Mouse (Mus musculus): ENCODE results near the gene Oprd1. TPM values are rescaled to one million over a fixed set of nuclear protein-coding genes. Genes with fewer than 3 reads are reported as not detected.

The Oprd1 gene
- polyA plus RNA-seq, 1 experiment from 2014 or later, result not detected

- no peak for ATAC-seq
- H3K4me2 ChIP-seq (ENCODE audit: low read depth, low read length), result peak overlapping the region; percentile 36; the same call in 1 of the 2 replicates
- WGBS (ENCODE audit: insufficient replicate concordance), result 80% methylated on average over 5 of the region's 5 CpGs
- no peaks in the 10 kb centered on the region for H3K27me3 ChIP-seq (ENCODE audit: insufficient read depth, low read length)
- H3K4me3 ChIP-seq (ENCODE audit: low read depth, low read length), result no peak overlapping the region
- 0 out of 2 replicates have a peak overlapping the region, but pooled peaks have one; percentile 17 for H3K9ac ChIP-seq (replicated peaks)
- no peak for DNase-seq
- no peaks in the 10 kb centered on the region for H3K9me3 ChIP-seq (ENCODE audit: low read length)
- peak overlapping the region; percentile 90 for H3K27ac ChIP-seq (ENCODE audit: low read depth)
- TF ChIP-seq CTCF (IDR thresholded peaks at IDR 0.05; ENCODE audit: low read depth), result no peak
- TF ChIP-seq EP300 (IDR thresholded peaks at IDR 0.05; ENCODE audit: low read depth), result no peak
- peaks cover 87% of the 10 kb centered on the region for H3K4me1 ChIP-seq (ENCODE audit: insufficient read depth)
- peaks cover 66% of the 10 kb centered on the region for H3K36me3 ChIP-seq (replicated peaks; ENCODE audit: insufficient read depth, low read length)
These were observed 79.7 kb downstream of the Oprd1 start for GRCm38 (mm10) chr4:132064550-132064949.

DNA sequence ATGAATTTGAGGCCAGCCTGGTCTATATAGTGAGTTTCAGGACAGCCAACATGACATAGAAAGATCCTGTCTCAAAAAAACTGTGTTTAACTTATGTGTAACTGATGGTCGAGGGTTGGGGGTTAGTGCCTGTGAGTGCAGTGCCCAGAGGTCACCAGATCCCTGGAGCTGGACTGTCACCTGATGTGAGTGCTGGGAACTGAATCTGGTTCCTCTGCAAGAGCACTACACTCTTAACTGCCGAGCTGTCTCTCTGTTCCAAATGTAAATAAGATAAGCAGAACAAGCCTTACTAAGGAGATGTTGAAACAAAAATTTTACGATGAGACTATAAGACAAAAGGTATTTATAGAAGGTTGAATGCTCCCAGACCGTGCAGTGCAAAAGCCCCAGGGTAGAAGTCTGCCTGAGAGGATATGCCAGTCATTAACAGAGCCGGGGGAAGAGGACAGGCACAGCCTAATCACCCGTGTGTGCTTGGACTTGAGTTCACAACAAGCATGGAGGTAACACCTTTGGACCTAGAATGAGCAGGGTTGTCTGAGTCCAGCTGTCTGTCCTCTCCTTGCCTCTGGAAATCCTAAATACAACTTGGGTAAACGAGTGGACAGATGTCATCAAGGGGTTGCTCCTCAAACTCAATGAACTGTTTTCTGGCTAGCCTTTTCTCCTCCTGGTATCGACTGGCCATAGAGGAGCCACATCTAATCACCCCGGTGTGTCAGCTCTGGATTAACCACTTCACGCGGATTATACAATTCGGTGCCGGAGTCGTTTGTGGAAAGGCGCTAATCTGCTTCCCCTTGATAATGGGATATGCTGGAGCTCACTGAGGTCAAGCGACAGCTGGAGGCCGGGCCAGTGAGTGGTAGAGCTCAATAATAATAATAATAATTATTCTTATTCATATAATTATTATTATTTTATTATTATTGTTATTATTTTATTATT, 81.1 kb downstream of the Oprd1 start:
- Histone ChIP-seq H3K4me2 (ENCODE audit: low read depth, low read length) (peak overlapping the region; percentile 36; the same call in 1 of the 2 replicates), H3K27me3 (ENCODE audit: insufficient read depth, low read length) (no peaks in the 10 kb centered on the region), H3K27ac (ENCODE audit: low read depth) (peak overlapping the region; percentile 97), H3K36me3 (replicated peaks; ENCODE audit: insufficient read depth, low read length) (peaks cover 62% of the 10 kb centered on the region), H3K9me3 (ENCODE audit: low read length) (no peaks in the 10 kb centered on the region), H3K9ac (replicated peaks) (peak overlapping the region; percentile 32; the same call in 1 of the 2 replicates), H3K4me1 (ENCODE audit: insufficient read depth) (peaks cover 90% of the 10 kb centered on the region), H3K4me3 (ENCODE audit: low read depth, low read length) (no peak overlapping the region)
- ATAC-seq (no peak), DNase-seq (no peak)
- TF ChIP-seq EP300 (IDR thresholded peaks at IDR 0.05; ENCODE audit: low read depth), result no peak
- no peak for TF ChIP-seq CTCF (IDR thresholded peaks at IDR 0.05; ENCODE audit: low read depth)
- 53% methylated on average over 17 of the region's 17 CpGs for WGBS (ENCODE audit: insufficient replicate concordance)

- peak overlapping the region; percentile 32 for H3K9ac ChIP-seq (replicated peaks)
These were observed 82.0 kb downstream of the Oprd1 start for GRCm38 (mm10) chr4:132062289-132062688.

More at GRCm38 (mm10) chr4:132062289-132062688, 82.0 kb downstream of the Oprd1 start:
- no peaks in the 10 kb centered on the region for H3K27me3 ChIP-seq (ENCODE audit: insufficient read depth, low read length)
- H3K4me2 ChIP-seq (ENCODE audit: low read depth, low read length), result peak overlapping the region; percentile 36
- no peak for DNase-seq
- no peak overlapping the region for H3K4me3 ChIP-seq (ENCODE audit: low read depth, low read length)
- peaks cover 89% of the 10 kb centered on the region for H3K4me1 ChIP-seq (ENCODE audit: insufficient read depth)
- TF ChIP-seq EP300 (IDR thresholded peaks at IDR 0.05; ENCODE audit: low read depth) (no peak), CTCF (IDR thresholded peaks at IDR 0.05; ENCODE audit: low read depth) (no peak)
- H3K9me3 ChIP-seq (ENCODE audit: low read length), result no peaks in the 10 kb centered on the region
- peak overlapping the region; percentile 97 for H3K27ac ChIP-seq (ENCODE audit: low read depth)
- 72% methylated on average over 8 of the region's 8 CpGs for WGBS (ENCODE audit: insufficient replicate concordance)
- ATAC-seq, result no peak
- H3K36me3 ChIP-seq (replicated peaks; ENCODE audit: insufficient read depth, low read length), result peaks cover 63% of the 10 kb centered on the region

Other genes starting within 250 kb of the Oprd1 start
- gene Tmem200b, start 222.7 kb downstream of the Oprd1 start, polyA plus RNA-seq (2015; fragmentation: Nextera tagmentation; extraction: Ambion mirVana), result 0.18 and 0.31 TPM in 2 replicates
- gene Gm10300, start 69.8 kb downstream of the Oprd1 start, polyA plus RNA-seq (2015; fragmentation: Nextera tagmentation; extraction: Ambion mirVana), result 0.18 and 0.28 TPM in 2 replicates
- 65.7 and 75.1 TPM in 2 replicates for gene Epb41, start 69.2 kb downstream of the Oprd1 start, polyA plus RNA-seq (2015; fragmentation: Nextera tagmentation; extraction: Ambion mirVana)
- 26.9 and 27.6 TPM in 2 replicates for gene Ythdf2, start 67.8 kb upstream of the Oprd1 start, polyA plus RNA-seq (2015; fragmentation: Nextera tagmentation; extraction: Ambion mirVana)
- gene Gmeb1, start 117.1 kb upstream of the Oprd1 start, polyA plus RNA-seq (2015; fragmentation: Nextera tagmentation; extraction: Ambion mirVana), result 6.9 and 8.9 TPM in 2 replicates
- 27.8 and 28.2 TPM in 2 replicates for gene Taf12, start 129.9 kb upstream of the Oprd1 start, polyA plus RNA-seq (2015; fragmentation: Nextera tagmentation; extraction: Ambion mirVana)
- gene Rab42, start 158.9 kb upstream of the Oprd1 start, polyA plus RNA-seq (2015; fragmentation: Nextera tagmentation; extraction: Ambion mirVana), result 0.30 and 0.73 TPM in 2 replicates
- 30.4 and 33.8 TPM in 2 replicates for gene Trnau1ap, start 185.1 kb upstream of the Oprd1 start, polyA plus RNA-seq (2015; fragmentation: Nextera tagmentation; extraction: Ambion mirVana)
- 21.3 and 25.6 TPM in 2 replicates for gene Rcc1, start 209.1 kb upstream of the Oprd1 start, polyA plus RNA-seq (2015; fragmentation: Nextera tagmentation; extraction: Ambion mirVana)